Mouse (Mus musculus): ENCODE results near the gene Kcnh5. TPM values are rescaled to one million over a fixed set of nuclear protein-coding genes. Genes with fewer than 3 reads are reported as not detected.

The Kcnh5 gene
- polyA plus RNA-seq, 1 experiment from 2014 or later, result 0.04 TPM

Other genes with a start within 250 kb of the Kcnh5 start
- 37.7 and 38.4 TPM in 2 replicates for gene Rhoj, start 131.0 kb upstream of the Kcnh5 start, polyA plus RNA-seq (2015; fragmentation: Nextera tagmentation; extraction: Ambion mirVana)
- not detected in 2 replicates for gene Gphb5, start 239.4 kb upstream of the Kcnh5 start, polyA plus RNA-seq (2015; fragmentation: Nextera tagmentation; extraction: Ambion mirVana)